Mouse (Mus musculus) G1E (cell line): Measurements from ENCODE around the gene Mrpl34.

ENCODE experiments used
- CTCF ChIP-seq: IDR thresholded peaks from 2 replicates; pipeline ENCODE4 v1.5.1; 2012; ENCODE audit warnings: low read depth, low read length, inconsistent platforms, mixed read lengths
- GATA1 ChIP-seq: IDR thresholded peaks from 2 replicates; pipeline ENCODE4 v1.6.1; 2012; ENCODE audit warnings: borderline replicate concordance, low read length, inconsistent platforms, mixed read lengths

GRCm38 (mm10) chr8:71470146-71470912, 5.6 kb downstream of the Mrpl34 start:
- TF ChIP-seq CTCF, result no peak
- TF ChIP-seq GATA1, result no peak
